Mouse (Mus musculus) right cerebral cortex, postnatal 10 days (tissue): ENCODE measurements around the gene Adamts9.
A peak's percentile ranks its signal among the peaks of the same experiment; 100 is the strongest.

ENCODE experiments used
- DNase-seq, 2 experiments: peaks; one replicate each; pipeline ENCODE4 v3.0.0; 2021; ENCODE audit warnings: low spot score in 2 of 2

Gene Adamts9

GRCm38 (mm10) chr6:92943057-92943781 is at the start of gene Adamts9:
Gene Adamts9 (minus strand): TSS chr6:92943492.
- peak; percentile 70 to 71 for DNase-seq

GRCm38 (mm10) chr6:92991616-92992015 is 48.3 kb upstream of the Adamts9 start:
- DNase-seq = no peak

GRCm38 (mm10) chr6:92988620-92988998 is 45.3 kb upstream of the Adamts9 start:
- DNase-seq = no peak

- DNase-seq = no peak
These were observed 44.7 kb upstream of the Adamts9 start for GRCm38 (mm10) chr6:92987846-92988619.

GRCm38 (mm10) chr6:92987366-92987765 is 44.1 kb upstream of the Adamts9 start:
- no peak for DNase-seq

GRCm38 (mm10) chr6:92983421-92983820 is 40.1 kb upstream of the Adamts9 start:
- peak in 1 of 2 experiments; percentile 30 for DNase-seq

GRCm38 (mm10) chr6:92981451-92982186 is 38.3 kb upstream of the Adamts9 start:
- DNase-seq = peak in 1 of 2 experiments; percentile 30

- no peak for DNase-seq
These were observed 30.0 kb upstream of the Adamts9 start for GRCm38 (mm10) chr6:92973340-92973739.

GRCm38 (mm10) chr6:92968718-92969117 is 25.4 kb upstream of the Adamts9 start:
- no peak for DNase-seq

GRCm38 (mm10) chr6:92968216-92968615 is 24.9 kb upstream of the Adamts9 start:
- DNase-seq = no peak

- no peak for DNase-seq
These were observed 19.7 kb upstream of the Adamts9 start for GRCm38 (mm10) chr6:92962966-92963365.

- no peak for DNase-seq
These were observed 17.7 kb upstream of the Adamts9 start for GRCm38 (mm10) chr6:92960997-92961396.

- no peak for DNase-seq
These were observed 16.1 kb upstream of the Adamts9 start for GRCm38 (mm10) chr6:92959416-92959815.

GRCm38 (mm10) chr6:92947337-92948042 is 4.2 kb upstream of the Adamts9 start:
- DNase-seq = no peak

- no peak for DNase-seq
These were observed 1.4 kb upstream of the Adamts9 start for GRCm38 (mm10) chr6:92944711-92945110.

GRCm38 (mm10) chr6:92944048-92944685 is 875 bp upstream of the Adamts9 start:
- no peak for DNase-seq

- no peak for DNase-seq
These were observed 1.4 kb downstream of the Adamts9 start for GRCm38 (mm10) chr6:92941756-92942420.

GRCm38 (mm10) chr6:92941281-92941731 is 2.0 kb downstream of the Adamts9 start:
- peak; percentile 74 to 79 for DNase-seq

- DNase-seq = peak; percentile 32 to 33
These were observed 2.8 kb downstream of the Adamts9 start for GRCm38 (mm10) chr6:92940191-92941131.
